Mouse (Mus musculus): Measurements from ENCODE around the gene Cpd.
A peak's percentile ranks its signal among the peaks of the same experiment; 100 is the strongest.

The Cpd gene

DNA sequence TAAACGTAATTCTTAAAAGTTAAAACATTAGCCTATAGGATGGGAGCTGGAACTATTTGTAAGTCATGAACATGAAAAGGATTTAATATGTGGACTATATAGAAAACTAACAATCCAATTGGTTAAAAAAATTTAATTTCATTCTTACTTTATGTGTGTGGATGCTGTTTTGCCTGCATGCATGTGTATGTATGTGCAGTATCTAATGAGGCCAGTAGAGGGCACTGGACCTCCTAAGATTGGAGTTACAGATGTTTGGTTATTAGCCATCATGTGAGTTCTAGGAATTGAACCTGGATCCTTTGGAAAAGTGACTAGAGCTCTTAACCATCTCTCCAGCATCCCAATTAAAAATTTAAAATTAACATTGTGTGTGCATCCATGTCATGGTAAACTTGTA is 57.6 kb downstream of the Cpd start:
- DNase-seq (ENCODE audit: low spot score): peak; percentile 83

DNA sequence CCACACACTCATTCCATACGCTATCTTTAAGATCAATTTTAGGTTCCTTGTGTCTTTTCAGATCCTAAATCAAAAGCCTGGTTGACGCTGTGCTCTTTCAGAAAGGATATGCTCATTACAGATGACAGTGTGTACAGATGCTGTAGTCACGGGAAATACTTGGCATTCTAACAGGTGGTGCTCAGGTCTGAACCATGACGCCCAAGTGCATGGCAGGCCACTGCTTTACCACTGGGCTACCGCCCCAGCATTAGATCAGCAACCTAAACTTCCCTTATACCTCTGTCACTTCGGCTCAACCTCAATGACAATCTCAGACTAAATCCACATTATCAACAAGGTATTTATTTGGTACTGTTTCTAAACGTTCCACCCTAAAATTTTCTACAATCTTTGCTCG is 71.3 kb downstream of the Cpd start:
- DNase-seq (ENCODE audit: low spot score): no peak

DNA sequence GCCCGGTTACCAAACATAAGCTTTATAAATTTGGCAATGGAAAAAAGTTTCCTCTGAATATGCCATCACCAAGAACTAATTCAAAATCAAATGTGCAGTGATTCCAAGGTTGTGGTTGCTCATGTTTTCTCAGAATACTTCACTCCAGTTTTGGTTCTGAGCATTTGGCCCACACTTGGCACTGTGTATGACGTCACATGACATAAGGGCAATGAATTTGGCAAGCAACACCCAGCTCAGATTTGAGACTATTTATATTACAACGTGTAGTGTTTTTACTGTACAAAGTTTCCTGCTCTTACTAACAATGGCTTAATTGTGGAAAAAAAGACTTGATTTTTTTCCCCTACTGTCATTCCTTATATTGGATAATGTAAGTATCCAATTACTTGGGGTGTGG is 73.0 kb downstream of the Cpd start:
- DNase-seq (ENCODE audit: low spot score): no peak

DNA sequence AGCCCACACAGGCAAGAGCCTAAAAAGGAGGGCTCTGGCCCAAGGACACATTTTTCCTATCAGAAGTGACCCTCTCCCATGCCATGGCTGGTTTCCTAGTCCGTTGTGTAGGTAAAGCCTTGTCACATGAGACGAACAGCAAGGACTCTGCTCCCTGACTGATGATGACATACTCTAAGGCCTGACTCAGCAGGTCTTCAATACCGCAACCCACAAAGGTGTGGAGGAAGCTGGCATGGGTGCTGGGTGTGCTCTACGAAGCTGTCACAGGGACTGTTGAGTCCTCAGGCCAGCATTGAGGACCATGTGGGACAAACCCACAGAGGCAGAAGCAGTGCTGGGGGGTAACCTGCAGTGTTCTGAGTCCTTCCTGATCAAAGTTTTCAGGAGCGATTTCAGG is 76.3 kb downstream of the Cpd start:
- no peak for DNase-seq (ENCODE audit: low spot score)

DNA sequence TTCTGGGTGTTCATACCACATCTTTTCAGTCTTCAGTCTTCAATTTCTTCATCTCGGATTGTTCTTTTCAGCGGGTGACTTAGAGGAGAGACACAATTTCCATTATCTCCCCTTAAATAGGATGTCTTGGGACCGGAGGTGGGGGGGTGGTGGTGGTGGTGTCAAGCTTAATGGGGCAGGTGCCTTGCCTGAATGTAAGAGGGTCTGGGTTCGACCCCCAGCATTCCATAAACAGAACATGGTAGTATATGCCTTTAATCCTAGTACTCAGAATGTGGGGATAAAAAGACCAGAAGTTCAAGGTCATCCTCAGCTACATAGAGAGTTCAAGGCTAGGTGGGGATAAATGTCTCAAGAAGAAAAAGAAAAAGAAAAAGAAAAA is 83.1 kb downstream of the Cpd start:
- DNase-seq (ENCODE audit: low spot score): no peak

DNA sequence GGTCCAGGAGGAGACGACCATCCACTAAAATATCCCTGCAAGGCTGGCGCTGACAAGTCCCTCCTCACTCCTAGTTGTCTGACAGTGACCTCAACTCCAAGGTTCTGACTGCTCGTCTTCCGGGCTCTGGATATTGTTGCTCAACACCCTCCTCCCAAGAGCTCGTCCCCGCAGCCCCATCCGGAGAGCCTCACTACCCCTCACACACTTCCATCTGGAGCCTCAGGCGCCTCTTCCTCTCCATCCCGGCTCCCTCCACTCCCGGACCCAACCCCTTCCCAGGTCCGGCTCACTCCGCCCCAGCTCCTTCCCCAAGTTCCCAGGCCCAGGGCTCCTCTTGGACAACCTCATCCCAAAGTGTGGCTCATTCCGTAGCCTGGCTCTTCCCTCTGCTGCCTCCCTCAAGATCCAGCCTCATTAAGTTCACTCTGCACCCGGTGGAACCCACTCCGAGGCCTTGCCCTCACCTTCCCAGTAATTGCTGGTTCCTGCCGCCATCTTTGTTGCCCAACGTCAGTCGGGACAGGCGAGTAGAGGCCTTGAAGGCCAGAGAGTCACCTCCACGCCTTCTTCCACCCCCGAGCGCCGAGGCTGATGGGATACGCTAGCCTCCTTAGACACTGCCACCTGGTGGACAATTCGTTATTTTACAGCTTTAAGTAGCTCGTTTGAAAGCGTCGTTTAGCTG is 83.6 kb downstream of the Cpd start, which contains the start of gene Gosr1:
Gene Gosr1, minus strand, starts transcription at position 527 of the 688 bp plus-strand sequence.
- DNase-seq (ENCODE audit: low spot score): peak; percentile 99

DNA sequence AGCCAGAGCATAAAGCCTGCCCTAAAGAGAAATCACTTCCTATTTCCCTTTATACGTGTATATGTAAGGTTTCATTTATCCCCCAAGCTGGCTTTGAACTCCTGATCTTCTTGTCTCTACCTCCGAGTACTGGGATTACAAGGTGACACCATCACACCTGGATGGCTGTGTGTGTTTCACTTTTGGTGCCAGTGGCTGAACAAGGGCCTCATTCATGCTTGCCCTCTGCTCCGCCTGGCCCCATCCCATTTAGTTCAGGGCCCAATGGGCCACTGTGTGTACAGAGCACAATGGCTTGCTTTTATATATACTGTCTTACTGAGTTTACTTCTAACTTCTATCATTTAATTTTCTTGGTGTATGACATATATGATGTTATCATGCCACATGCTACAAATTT is 94.5 kb downstream of the Cpd start:
- no peak for DNase-seq (ENCODE audit: low spot score)

DNA sequence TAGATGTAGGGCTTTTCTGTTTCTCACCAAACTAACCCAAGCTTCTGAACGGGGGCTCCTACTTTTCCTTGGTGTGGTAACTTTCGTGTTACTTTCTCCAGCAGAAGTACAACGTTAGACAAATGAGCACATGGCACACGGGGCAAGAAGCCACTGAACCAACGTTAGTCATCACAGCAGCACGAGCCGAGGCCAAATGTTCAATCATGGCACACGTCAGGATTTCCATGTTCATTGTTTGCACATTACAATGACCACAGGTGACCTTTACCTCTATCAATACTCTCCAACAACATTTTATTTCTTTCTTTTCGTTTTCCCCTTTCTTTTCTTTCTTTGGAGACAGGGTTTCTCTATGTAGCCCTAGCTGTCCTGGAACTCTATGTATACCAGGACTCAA is 98.0 kb downstream of the Cpd start:
- DNase-seq (ENCODE audit: low spot score): no peak

DNA sequence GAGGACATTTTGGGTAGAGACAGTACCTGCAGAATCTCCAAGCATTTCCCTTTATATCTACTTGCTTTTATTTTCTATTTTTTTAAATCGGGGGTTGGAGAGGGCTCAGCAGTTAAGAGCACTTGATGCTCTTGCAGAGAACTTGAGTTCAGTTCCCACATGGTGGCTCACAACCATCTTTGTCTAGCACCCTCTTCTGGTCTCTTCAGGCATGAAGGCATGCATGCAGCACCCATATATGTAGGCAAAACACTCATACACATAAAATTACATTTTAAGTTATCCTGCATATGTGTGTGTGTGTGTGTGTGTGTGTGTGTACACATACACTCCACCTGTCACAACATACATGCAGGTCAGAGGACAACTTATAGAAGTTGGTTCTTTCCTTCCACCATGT is 100.9 kb downstream of the Cpd start:
- no peak for DNase-seq (ENCODE audit: low spot score)

DNA sequence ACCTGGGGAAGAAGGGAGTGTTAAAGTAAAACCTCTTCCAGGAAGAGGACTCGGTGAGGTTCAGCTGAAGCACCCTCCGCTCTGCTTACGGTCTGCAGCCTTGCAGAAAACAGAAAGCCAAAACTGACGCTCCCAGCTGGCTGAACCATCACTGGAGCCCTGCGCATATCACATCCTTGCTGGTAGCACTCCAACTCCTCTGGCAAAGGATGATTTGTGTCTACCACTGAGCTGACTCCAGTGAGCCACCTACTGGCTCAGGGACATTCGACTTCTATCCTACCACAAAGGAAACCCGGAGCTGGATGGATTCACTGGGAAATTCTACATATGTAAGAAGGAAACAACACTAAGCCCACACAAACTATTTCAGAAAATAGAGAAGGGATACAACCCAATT is 102.3 kb downstream of the Cpd start:
- peak; percentile 19 for DNase-seq (ENCODE audit: low spot score)

DNA sequence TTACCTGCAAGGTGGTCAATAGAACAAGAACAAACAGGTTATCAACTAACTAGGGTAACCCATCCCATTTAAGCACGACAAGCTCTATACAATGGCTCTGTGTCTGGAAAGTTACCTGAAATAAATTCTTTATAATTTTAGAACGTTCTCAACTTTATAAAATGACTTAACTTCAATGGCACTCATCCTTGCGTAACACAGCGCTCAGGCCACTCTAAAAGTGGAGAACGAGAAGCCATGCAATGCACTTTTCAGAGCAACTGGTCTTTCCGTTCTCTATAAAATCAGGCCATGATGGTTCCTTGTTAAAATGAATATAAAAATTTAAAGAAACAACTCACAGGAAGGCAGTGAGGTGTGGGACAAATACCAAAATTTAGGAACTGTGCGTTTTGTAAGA is 104.3 kb downstream of the Cpd start:
- no peak for DNase-seq (ENCODE audit: low spot score)

DNA sequence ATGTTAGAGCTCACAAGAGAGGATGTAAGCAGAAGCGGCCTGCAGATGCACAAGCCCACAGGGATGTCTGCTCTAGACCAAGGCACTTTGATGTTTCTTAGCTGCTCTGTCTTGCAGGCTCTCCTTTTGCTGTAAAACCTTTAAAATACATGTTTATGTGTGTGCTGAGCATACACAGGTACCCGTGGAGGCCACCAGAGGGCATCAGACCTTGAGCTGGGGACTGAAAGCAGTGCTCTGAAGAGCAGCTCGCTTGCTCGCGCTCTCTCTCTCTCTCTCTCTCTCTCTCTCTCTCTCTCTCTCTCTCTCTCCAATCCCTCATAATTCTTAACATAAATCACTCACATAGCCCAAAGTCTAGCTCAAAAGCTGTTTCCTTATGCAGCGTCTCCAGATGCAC is 107.7 kb downstream of the Cpd start:
- peak; percentile 43 for DNase-seq (ENCODE audit: low spot score)

DNA sequence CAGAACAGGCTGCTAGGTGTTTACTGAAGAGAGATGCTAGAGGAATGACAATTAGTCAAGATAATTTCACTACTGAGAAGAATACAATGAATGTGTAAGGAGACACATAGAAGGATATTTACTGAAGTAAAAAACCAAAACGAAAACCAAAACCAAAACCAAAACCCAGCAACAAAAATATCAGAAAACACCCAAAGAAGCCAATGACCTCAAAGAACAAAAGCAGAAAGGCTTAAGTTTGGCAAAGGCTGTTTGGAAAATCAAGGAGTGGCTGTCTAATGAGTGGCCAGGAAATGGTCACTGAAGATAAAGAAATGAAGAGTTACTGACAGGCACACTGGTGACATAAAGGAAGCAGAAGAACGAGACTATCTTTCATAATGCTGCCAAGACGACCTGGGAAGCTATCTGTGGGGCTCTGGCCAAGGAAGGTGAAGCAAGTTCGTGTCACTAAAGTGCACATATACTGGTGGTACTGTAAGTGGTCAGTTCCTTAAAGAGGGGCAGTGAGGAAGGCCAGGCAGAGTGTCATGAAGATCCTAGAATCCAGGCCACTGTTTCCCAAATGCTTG is 111.0 kb downstream of the Cpd start:
- no peak for DNase-seq (ENCODE audit: low spot score)

DNA sequence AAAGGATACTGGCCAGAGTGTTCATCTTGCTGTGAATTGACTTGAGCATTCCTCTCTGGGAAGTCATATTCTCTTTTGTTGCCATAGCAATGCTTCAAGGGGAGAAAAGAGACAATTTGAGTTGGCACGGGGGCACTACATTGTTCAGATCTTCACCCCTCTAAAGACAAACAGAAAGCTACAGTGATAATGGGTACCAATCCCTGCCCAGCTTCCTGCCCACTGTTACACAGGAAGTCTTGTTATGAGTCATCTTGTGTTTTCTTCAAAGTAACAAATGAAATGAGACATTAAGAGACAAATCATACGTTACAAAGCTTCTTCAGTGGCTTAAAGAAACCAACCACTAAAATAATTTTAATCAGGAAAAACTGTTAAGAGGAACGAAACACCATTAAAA is 112.3 kb downstream of the Cpd start:
- peak; percentile 21 for DNase-seq (ENCODE audit: low spot score)

DNA sequence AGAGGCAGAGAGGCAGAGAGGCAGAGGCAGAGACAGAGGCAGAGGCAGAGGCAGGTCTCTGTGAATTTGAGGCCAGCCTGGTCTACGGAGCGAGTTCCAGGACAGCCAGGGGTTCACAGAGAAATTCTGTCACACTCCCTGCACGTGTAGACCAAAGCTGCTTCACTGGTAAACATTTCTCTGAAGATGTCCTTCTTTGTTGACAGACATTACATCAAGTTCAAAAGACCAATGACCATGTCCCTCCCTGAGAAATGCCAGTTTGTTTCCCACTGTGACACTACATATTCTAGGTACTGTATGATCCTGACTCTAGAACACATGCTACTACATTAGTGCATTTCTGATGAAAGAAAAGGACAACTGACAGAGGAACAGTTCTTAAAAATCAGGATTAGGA is 116.2 kb downstream of the Cpd start:
- no peak for DNase-seq (ENCODE audit: low spot score)

All from embryo, embryonic 10.5 days (tissue).